Mouse (Mus musculus) heart, postnatal 0 days (tissue): ENCODE measurements around the gene Casz1.

Experiments
- CTCF ChIP-seq: IDR thresholded peaks from 2 replicates; pipeline ENCODE4 v1.5.1; 2016; ENCODE audit warnings: antibody characterized with exemption, control low read depth, low read depth
- EP300 ChIP-seq: IDR thresholded peaks from 2 replicates; pipeline ENCODE4 v1.6.1; 2016; ENCODE audit warnings: antibody characterized with exemption, low read depth

DNA sequence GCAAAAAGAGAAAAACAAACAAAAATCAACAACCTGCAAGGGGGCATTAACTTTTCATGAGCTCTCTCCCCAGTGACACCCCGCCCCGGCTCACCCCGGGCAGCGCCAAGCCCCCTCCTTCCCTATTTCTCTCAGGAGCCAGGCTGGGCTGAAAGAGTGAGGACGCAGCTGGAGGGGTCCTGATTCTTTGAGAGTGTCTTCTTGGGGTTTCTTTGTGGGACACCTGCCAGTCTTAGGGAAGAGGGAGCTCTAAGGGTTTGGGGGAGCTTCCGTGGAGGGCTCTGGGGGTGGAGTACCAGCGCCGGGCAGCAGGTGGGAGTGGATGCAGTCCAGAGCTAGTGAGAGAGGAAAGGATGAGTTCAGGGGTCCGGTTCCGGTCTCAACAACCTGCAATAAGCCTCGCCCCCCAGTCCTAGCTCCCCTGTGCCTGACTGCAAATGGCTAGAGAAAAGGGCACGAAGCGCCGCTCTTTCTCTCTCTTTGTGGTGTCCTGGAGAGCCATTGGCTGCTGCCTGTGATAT, 32.8 kb upstream of the Casz1 start:
- no peak for TF ChIP-seq EP300
- no peak for TF ChIP-seq CTCF
